8 mouse cellular contexts compared by ENCODE assay signal in the genomic region with DNA sequence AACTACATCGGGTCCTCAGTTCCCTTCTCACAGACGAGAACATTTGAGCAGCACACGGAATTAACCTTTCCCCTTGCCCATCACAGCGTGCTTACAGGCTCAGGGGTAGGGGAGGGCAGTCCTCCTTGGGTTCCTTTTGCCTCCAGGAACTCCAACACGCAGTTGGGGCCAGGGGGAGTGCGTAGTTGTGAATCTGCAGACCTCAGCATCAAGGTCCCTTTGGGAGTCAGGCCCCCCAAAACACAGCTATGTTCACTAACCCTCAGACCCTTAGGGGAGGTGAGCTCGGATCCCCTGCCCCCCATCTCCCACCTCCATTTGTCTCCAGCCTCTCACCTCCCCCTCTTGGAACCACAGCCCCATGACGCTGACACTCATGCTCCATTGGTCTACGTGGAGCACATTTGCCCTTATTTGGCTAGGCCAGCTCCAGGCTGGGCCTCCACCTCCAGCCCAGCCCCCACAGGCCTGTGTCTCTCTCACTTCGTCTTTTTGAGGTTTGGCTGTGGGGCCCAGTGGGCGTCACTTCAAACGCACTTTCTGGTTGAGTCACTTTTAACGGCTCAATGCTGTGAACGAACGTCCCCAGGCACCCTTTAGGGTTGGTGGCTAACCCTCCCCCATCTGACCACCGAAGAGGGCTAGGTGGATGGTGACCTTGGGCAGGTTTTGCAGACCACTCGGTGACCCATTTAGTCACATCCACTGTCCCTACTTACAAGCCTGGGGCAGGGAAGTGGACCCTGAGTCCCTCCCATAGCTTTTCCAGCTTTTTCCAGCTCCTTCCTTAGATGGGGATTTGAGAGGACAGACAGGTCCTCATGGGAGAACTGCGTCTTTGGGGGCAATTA. TPM values are rescaled to one million over a fixed set of nuclear protein-coding genes. Genes with fewer than 3 reads are reported as not detected.
DNase-seq lines count a peak whose midpoint lies in the region; ATAC-seq and TF ChIP-seq lines count a peak whose summit lies in the region.

No protein-coding gene starts in this region.

- H3K9ac ChIP-seq in heart, postnatal 0 days (replicated peaks; ENCODE audit: low read depth, low read length), result no peak overlapping the region
- no peak overlapping the region for H3K9ac ChIP-seq in liver, adult 2 months (ENCODE audit: low read depth, low read length)
- no peak overlapping the region for H3K9ac ChIP-seq in forebrain, embryonic 12.5 days
- H3K9ac ChIP-seq in forebrain, embryonic 13.5 days, result no peak overlapping the region

- peaks cover 7% of the 10 kb centered on the region for H3K36me3 ChIP-seq in heart, postnatal 0 days (replicated peaks; ENCODE audit: control insufficient read depth, insufficient read depth, low read length)
- H3K36me3 ChIP-seq in liver, adult 2 months (ENCODE audit: control insufficient read depth, insufficient read depth, low read length), result peaks cover 2% of the 10 kb centered on the region
- H3K36me3 ChIP-seq in forebrain, embryonic 12.5 days (replicated peaks), result peaks cover 10% of the 10 kb centered on the region
- peaks cover 8% of the 10 kb centered on the region for H3K36me3 ChIP-seq in forebrain, embryonic 13.5 days (ENCODE audit: poor library complexity, severe bottlenecking)

- peak; percentile 33 to 46 for DNase-seq in right cerebral cortex, adult 2 months (ENCODE audit: low spot score in 2 of 2)
- no peak for DNase-seq in right cerebral cortex, postnatal 36 days (ENCODE audit: low spot score in 2 of 2)
- peak; percentile 62 for DNase-seq in brain, adult 2 months (ENCODE audit: low read depth, low spot score)
- DNase-seq in heart, postnatal 0 days (ENCODE audit: low spot score), result no peak
- DNase-seq in liver, adult 2 months (ENCODE audit: extremely low read depth, low read depth, low spot score), result peak; percentile 34

- peak overlapping the region; percentile 67; the same call in 1 of the 2 replicates for H3K27ac ChIP-seq in heart, postnatal 0 days (ENCODE audit: low read depth)
- peak overlapping the region; percentile 42 for H3K27ac ChIP-seq in liver, adult 2 months (replicated peaks; ENCODE audit: insufficient read depth, low read depth, low read length)
- no peak overlapping the region for H3K27ac ChIP-seq in forebrain, embryonic 12.5 days
- H3K27ac ChIP-seq in forebrain, embryonic 13.5 days, result no peak overlapping the region

- ATAC-seq in heart, postnatal 0 days (ENCODE audit: insufficient read depth, low read depth), result no peak
- ATAC-seq in neutrophil, adult 5-6 weeks (ENCODE audit: extremely low read depth, insufficient number of reproducible peaks, low FRiP score, poor library complexity, severe bottlenecking), result peak; percentile 78
- no peak for ATAC-seq in forebrain, embryonic 12.5 days (ENCODE audit: low FRiP score)
- ATAC-seq in forebrain, embryonic 13.5 days, result no peak

- no peak for TF ChIP-seq EP300 in heart, postnatal 0 days (IDR thresholded peaks at IDR 0.05; ENCODE audit: low read depth)

- no peak for TF ChIP-seq CTCF in heart, postnatal 0 days (IDR thresholded peaks at IDR 0.05; ENCODE audit: low read depth)
- no peak for TF ChIP-seq CTCF in liver, adult 2 months (IDR thresholded peaks at IDR 0.05; ENCODE audit: low read depth, low read length)

- H3K4me2 ChIP-seq in heart, postnatal 0 days (ENCODE audit: low read depth, low read length), result peak overlapping the region; percentile 37; the same call in 1 of the 2 replicates
- H3K4me2 ChIP-seq in forebrain, embryonic 12.5 days, result no peak overlapping the region
- H3K4me2 ChIP-seq in forebrain, embryonic 13.5 days, result no peak overlapping the region

- H3K4me1 ChIP-seq in heart, postnatal 0 days (ENCODE audit: control insufficient read depth, insufficient read depth), result no peaks in the 10 kb centered on the region
- H3K4me1 ChIP-seq in liver, adult 2 months (ENCODE audit: control insufficient read depth, insufficient read depth, low read length), result no peaks in the 10 kb centered on the region
- no peaks in the 10 kb centered on the region for H3K4me1 ChIP-seq in forebrain, embryonic 12.5 days
- H3K4me1 ChIP-seq in forebrain, embryonic 13.5 days, result no peaks in the 10 kb centered on the region

- 33% methylated on average over 18 of the region's 18 CpGs for WGBS in heart, postnatal 0 days
- 61% methylated on average over 18 of the region's 18 CpGs for WGBS in liver, adult 2 months
- 69% methylated on average over 18 of the region's 18 CpGs for WGBS in forebrain, embryonic 12.5 days
- WGBS in forebrain, embryonic 13.5 days, result 70% methylated on average over 18 of the region's 18 CpGs

- TF ChIP-seq POLR2A in liver, adult 2 months (IDR thresholded peaks at IDR 0.05; ENCODE audit: extremely low read depth, insufficient read depth, low read length), result no peak

- no peaks in the 10 kb centered on the region for H3K9me3 ChIP-seq in heart, postnatal 0 days (replicated peaks; ENCODE audit: control insufficient read depth, low read length)
- no peaks in the 10 kb centered on the region for H3K9me3 ChIP-seq in forebrain, embryonic 12.5 days
- H3K9me3 ChIP-seq in forebrain, embryonic 13.5 days (replicated peaks), result no peaks in the 10 kb centered on the region

- no peak overlapping the region; the same call in 1 of the 2 replicates for H3K4me3 ChIP-seq in heart, postnatal 0 days (ENCODE audit: low read depth, low read length)
- H3K4me3 ChIP-seq in liver, adult 2 months (ENCODE audit: insufficient read depth, low read depth, low read length), result no peak overlapping the region
- no peak overlapping the region for H3K4me3 ChIP-seq in forebrain, embryonic 12.5 days (replicated peaks)
- H3K4me3 ChIP-seq in forebrain, embryonic 13.5 days, result no peak overlapping the region

- H3K79me2 ChIP-seq in liver, adult 2 months (ENCODE audit: control insufficient read depth, insufficient read depth, low read length), result no peaks in the 10 kb centered on the region

- no peaks in the 10 kb centered on the region for H3K27me3 ChIP-seq in heart, postnatal 0 days (ENCODE audit: control insufficient read depth, insufficient read depth, low read length)
- H3K27me3 ChIP-seq in liver, adult 2 months (ENCODE audit: control insufficient read depth, insufficient read depth, low read length), result no peaks in the 10 kb centered on the region
- H3K27me3 ChIP-seq in forebrain, embryonic 12.5 days, result no peaks in the 10 kb centered on the region
- H3K27me3 ChIP-seq in forebrain, embryonic 13.5 days, result 0 out of 2 replicates have a peak, but pooled peaks cover 4% of the 10 kb centered on the region

RNA-seq across cellular contexts. Expression of a gene that starts 10.9 kb away (rescaled TPM):
- 1.6 TPM in 1 of 2 replicates, not detected in the other for total RNA-seq in heart, postnatal 0 days (2014; rRNA removed; ENCODE audit: low replicate concordance)
- polyA plus RNA-seq in heart, postnatal 0 days (2015; fragmentation: Nextera tagmentation; extraction: Ambion mirVana), result 0.12 TPM in 1 of 2 replicates, not detected in the other
- 0.09 and 1.1 TPM in 2 replicates for total RNA-seq in liver, adult 2 months (2014; rRNA removed)
- polyA plus RNA-seq in liver, adult 2 months (2012; rRNA removed), result 0.26 and 0.37 TPM in 2 replicates
- total RNA-seq in neutrophil, adult 5-6 weeks (2017), result 21.4 and 22.2 TPM in 2 replicates
- 33.0 and 35.1 TPM in 2 replicates for polyA plus RNA-seq in forebrain, embryonic 12.5 days (2016; fragmentation: Nextera tagmentation; extraction: Ambion mirVana)
- 20.7 and 29.1 TPM in 2 replicates for polyA plus RNA-seq in forebrain, embryonic 13.5 days (2015; fragmentation: Nextera tagmentation; extraction: Ambion mirVana)

RNA-seq across cellular contexts. Expression of a gene that starts 12.1 kb away (rescaled TPM):
- 50.3 and 73.7 TPM in 2 replicates for total RNA-seq in heart, postnatal 0 days (2014; rRNA removed; ENCODE audit: low replicate concordance)
- 101 and 104 TPM in 2 replicates for polyA plus RNA-seq in heart, postnatal 0 days (2015; fragmentation: Nextera tagmentation; extraction: Ambion mirVana)
- 59.9 and 63.8 TPM in 2 replicates for total RNA-seq in liver, adult 2 months (2014; rRNA removed)
- polyA plus RNA-seq in liver, adult 2 months (2012; rRNA removed), result 41.9 and 46.5 TPM in 2 replicates
- 181 and 183 TPM in 2 replicates for total RNA-seq in neutrophil, adult 5-6 weeks (2017)
- polyA plus RNA-seq in forebrain, embryonic 12.5 days (2016; fragmentation: Nextera tagmentation; extraction: Ambion mirVana), result 118 and 137 TPM in 2 replicates
- 168 and 177 TPM in 2 replicates for polyA plus RNA-seq in forebrain, embryonic 13.5 days (2015; fragmentation: Nextera tagmentation; extraction: Ambion mirVana)

RNA-seq across cellular contexts. Expression of a gene that starts 44.0 kb away (rescaled TPM):
- total RNA-seq in heart, postnatal 0 days (2014; rRNA removed; ENCODE audit: low replicate concordance), result 0.46 and 2.6 TPM in 2 replicates
- 0.26 and 0.36 TPM in 2 replicates for polyA plus RNA-seq in heart, postnatal 0 days (2015; fragmentation: Nextera tagmentation; extraction: Ambion mirVana)
- total RNA-seq in liver, adult 2 months (2014; rRNA removed), result not detected in 2 replicates
- polyA plus RNA-seq in liver, adult 2 months (2012; rRNA removed), result 0.06 TPM in 1 of 2 replicates, not detected in the other
- total RNA-seq in neutrophil, adult 5-6 weeks (2017), result 0.98 TPM in 1 of 2 replicates, not detected in the other
- polyA plus RNA-seq in forebrain, embryonic 12.5 days (2016; fragmentation: Nextera tagmentation; extraction: Ambion mirVana), result 0.92 and 1.1 TPM in 2 replicates
- 0.17 and 0.44 TPM in 2 replicates for polyA plus RNA-seq in forebrain, embryonic 13.5 days (2015; fragmentation: Nextera tagmentation; extraction: Ambion mirVana)

Comparison
In these comparisons a context has a peak if more than half of its experiments do, and no peak if none do; other contexts are left out.
1. DNase-seq: peak in right cerebral cortex, adult 2 months (2 of 2), brain, adult 2 months (single experiment) and liver, adult 2 months (single experiment); none in right cerebral cortex, postnatal 36 days (0 of 2) and heart, postnatal 0 days (single experiment).
2. H3K27ac ChIP-seq: peak in heart, postnatal 0 days (single experiment) and liver, adult 2 months (single experiment); none in forebrain, embryonic 12.5 days (single experiment) and forebrain, embryonic 13.5 days (single experiment).
3. RNA of a gene that starts 10.9 kb away (polyA plus RNA-seq): 33.0 to 35.1 TPM in forebrain, embryonic 12.5 days and 20.7 to 29.1 TPM in forebrain, embryonic 13.5 days; 0.26 to 0.37 TPM in liver, adult 2 months and 0.12 TPM in heart, postnatal 0 days; every median in the first group is over 10 times any median in the second.